Mouse (Mus musculus) kidney, adult 2 months (tissue): ENCODE measurements around the gene Reg3a.

Experiments
- CTCF ChIP-seq: fragments of 200-500 bp; conservative IDR thresholded peaks from 2 replicates; pipeline ENCODE4 v1.5.1; 2011; ENCODE audit warnings: low read depth, mild to moderate bottlenecking, control low read depth, low read length, moderate library complexity, mixed read lengths; ENCODE audit not compliant: insufficient read depth, insufficient read length
- POLR2A ChIP-seq: fragments of 200-500 bp; IDR thresholded peaks from one replicate; pipeline ENCODE4 v1.6.1; 2011; ENCODE audit warnings: low read depth, low read length, control low read depth

DNA sequence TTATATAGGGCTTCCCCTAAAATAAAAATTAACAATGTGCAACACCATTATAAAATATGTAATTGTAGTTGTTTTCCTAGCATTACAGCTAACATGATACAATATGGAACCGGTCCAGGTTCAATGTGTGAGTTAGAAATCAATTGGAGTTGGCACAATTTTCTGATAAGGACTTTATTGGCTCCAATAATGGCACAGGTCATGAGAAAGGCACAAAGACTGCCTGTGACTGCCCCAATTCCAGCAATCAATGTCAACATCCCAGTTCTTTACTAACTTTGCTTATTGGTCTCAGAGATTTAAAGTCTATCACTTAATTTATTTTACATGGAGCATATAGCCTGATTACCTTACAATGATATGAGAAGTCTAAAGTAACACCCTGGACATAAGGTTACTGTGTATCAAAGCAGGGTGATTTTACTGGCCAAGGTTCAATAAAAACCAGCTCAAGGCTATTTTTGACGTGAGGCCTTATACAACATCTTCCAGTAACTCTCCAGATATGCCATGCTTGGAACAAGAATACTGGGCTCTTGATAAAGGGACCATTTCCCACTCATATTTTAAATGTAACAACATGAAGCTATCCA, 18.4 kb upstream of the Reg3a start:
- no peak for TF ChIP-seq CTCF
- no peak for TF ChIP-seq POLR2A
